Mouse (Mus musculus) neural tube, embryonic 11.5 days (tissue): ENCODE results near the gene Gapvd1. TPM values are rescaled to one million over a fixed set of nuclear protein-coding genes. Genes with fewer than 3 reads are reported as not detected.
"Not testable (repeated sequence)": the region's sequence is repeated elsewhere in the genome, so short reads cannot be mapped to it uniquely, and the experiment has no call there.

ENCODE experiments used
- ATAC-seq: fragments of 200-750 bp; cut with Nextera tagmentation; 2 replicates; pipeline ENCODE4 v1.8.0; 2017; ENCODE audit warnings: moderate number of reproducible peaks, mild to moderate bottlenecking, moderate TSS enrichment, moderate library complexity; ENCODE audit not compliant: insufficient read depth, low FRiP score, low TSS enrichment
- DNase-seq: peaks from one replicate; pipeline ENCODE4 v3.0.0-alpha.2; 2015; ENCODE audit warnings: low spot score
- H3K27ac ChIP-seq: fragments of 300-500 bp; sonication (generic); 2 replicates; pipeline ENCODE4 v1.5.1; 2014; ENCODE audit warnings: low read depth, mild to moderate bottlenecking, low read length
- H3K27me3 ChIP-seq: fragments of 300-500 bp; sonication (generic); 2 replicates; pipeline ENCODE4 v1.6.1; 2014; ENCODE audit warnings: mild to moderate bottlenecking, low read length, mixed read lengths; ENCODE audit not compliant: control insufficient read depth, insufficient read depth
- H3K36me3 ChIP-seq: fragments of 300-500 bp; sonication (generic); 2 replicates; pipeline ENCODE4 v1.6.1; 2014; ENCODE audit warnings: mild to moderate bottlenecking, low read length, moderate library complexity, mixed read lengths; ENCODE audit not compliant: control insufficient read depth, insufficient read depth
- H3K4me1 ChIP-seq: fragments of 300-500 bp; sonication (generic); 2 replicates; pipeline ENCODE4 v1.6.1; 2014; ENCODE audit warnings: low read length, mixed read lengths; ENCODE audit not compliant: control insufficient read depth, insufficient read depth
- H3K4me2 ChIP-seq: fragments of 300-500 bp; sonication (generic); 2 replicates; pipeline ENCODE4 v1.6.1; 2014; ENCODE audit warnings: low read depth, mild to moderate bottlenecking, moderate library complexity
- H3K4me3 ChIP-seq: fragments of 300-500 bp; sonication (generic); 2 replicates; pipeline ENCODE4 v1.5.1; 2014; ENCODE audit warnings: low read depth, low read length
- H3K9ac ChIP-seq: fragments of 300-500 bp; sonication (generic); 2 replicates; pipeline ENCODE4 v1.6.1; 2014; ENCODE audit warnings: mild to moderate bottlenecking, low read length
- H3K9me3 ChIP-seq: fragments of 300-500 bp; sonication (generic); 2 replicates; pipeline ENCODE4 v1.6.1; 2016; ENCODE audit warnings: low read length; ENCODE audit not compliant: control insufficient read depth
- WGBS: fragments of 180-500 bp; shearing (Covaris S2); extraction: QIAGEN DNeasy Blood & Tissue Kit; methylation state at CpG from one replicate; pipeline ENCODE4 v1.1.7; 2014; 5-methylcytosine and 5-hydroxymethylcytosine counted together
- polyA plus RNA-seq: library from polyadenylated mRNA; unstranded; fragments of >200 nt; fragmentation: Nextera tagmentation; extraction: Ambion mirVana; gene quantifications from 2 replicates; pipeline ENCODE4 v1.2.1, GENCODE M21; 2014

Gapvd1 gene
- polyA plus RNA-seq, 1 experiment from 2014 or later = 125 TPM

- Histone ChIP-seq H3K27me3 (no peaks in the 10 kb centered on the region), H3K4me1 (peaks cover 5% of the 10 kb centered on the region; the same call in 1 of the 2 replicates), H3K4me2 (peak within 1 kb of the TSS; percentile 51), H3K9me3 (no peaks in the 10 kb centered on the region), H3K27ac (no peak within 1 kb of the TSS), H3K36me3 (no peaks in the 10 kb centered on the region), H3K9ac (peak within 1 kb of the TSS; percentile 50), H3K4me3 (peak within 1 kb of the TSS; percentile 49)
- ATAC-seq (peak; percentile 72), DNase-seq (peak; percentile 86)
- 5% methylated on average over 44 of the region's 44 CpGs for WGBS
These were observed 44.6 kb upstream of the Gapvd1 start, which contains the start of gene Rabepk for GRCm38 (mm10) chr2:34799357-34800256. TSS of gene Rabepk (minus strand) at chr2:34799912.

- Histone ChIP-seq H3K4me3 (no peak overlapping the region), H3K27ac (no peak overlapping the region), H3K36me3 (no peaks in the 10 kb centered on the region), H3K9ac (no peak overlapping the region), H3K9me3 (no peaks in the 10 kb centered on the region), H3K27me3 (no peaks in the 10 kb centered on the region), H3K4me2 (no peak overlapping the region), H3K4me1 (no peaks in the 10 kb centered on the region)
- DNase-seq (no peak), ATAC-seq (no peak)
- WGBS = 94% methylated on average over 7 of the region's 7 CpGs
These were observed 40.4 kb upstream of the Gapvd1 start for GRCm38 (mm10) chr2:34795426-34795825.

- Histone ChIP-seq H3K36me3 (no peaks in the 10 kb centered on the region), H3K27ac (no peak overlapping the region), H3K27me3 (no peaks in the 10 kb centered on the region), H3K4me1 (no peaks in the 10 kb centered on the region), H3K9me3 (no peaks in the 10 kb centered on the region), H3K4me2 (no peak overlapping the region), H3K9ac (no peak overlapping the region), H3K4me3 (no peak overlapping the region)
- no peak for DNase-seq
- no peak for ATAC-seq
- 84% methylated on average over 2 of the region's 2 CpGs for WGBS
These were observed 39.5 kb upstream of the Gapvd1 start for GRCm38 (mm10) chr2:34794511-34794910.

- not testable (repeated sequence) for H3K4me2 ChIP-seq, H3K4me1 ChIP-seq, DNase-seq, H3K9ac ChIP-seq, ATAC-seq, H3K36me3 ChIP-seq, H3K27me3 ChIP-seq, H3K9me3 ChIP-seq, H3K27ac ChIP-seq, H3K4me3 ChIP-seq
- WGBS = 90% methylated on average over 2 of the region's 2 CpGs
These were observed 37.5 kb upstream of the Gapvd1 start for GRCm38 (mm10) chr2:34792543-34792942.

- Histone ChIP-seq H3K4me2 (no peak overlapping the region), H3K4me3 (no peak overlapping the region), H3K27ac (no peak overlapping the region), H3K9ac (no peak overlapping the region), H3K36me3 (no peaks in the 10 kb centered on the region), H3K27me3 (no peaks in the 10 kb centered on the region), H3K9me3 (no peaks in the 10 kb centered on the region), H3K4me1 (no peaks in the 10 kb centered on the region)
- DNase-seq (no peak), ATAC-seq (no peak)
- 92% methylated on average over 8 of the region's 8 CpGs for WGBS
These were observed 35.2 kb upstream of the Gapvd1 start for GRCm38 (mm10) chr2:34790282-34790681.

- ATAC-seq (no peak), DNase-seq (peak; percentile 38)
- no peaks in the 10 kb centered on the region for H3K4me1 ChIP-seq
- H3K27me3 ChIP-seq = no peaks in the 10 kb centered on the region
- WGBS = 86% methylated on average over 2 of the region's 2 CpGs
- H3K4me3 ChIP-seq = no peak overlapping the region
- H3K36me3 ChIP-seq = peaks cover 7% of the 10 kb centered on the region
- H3K4me2 ChIP-seq = no peak overlapping the region
- no peak overlapping the region for H3K27ac ChIP-seq
- no peaks in the 10 kb centered on the region for H3K9me3 ChIP-seq
- no peak overlapping the region for H3K9ac ChIP-seq
These were observed 29.1 kb upstream of the Gapvd1 start for GRCm38 (mm10) chr2:34784085-34784484.

- Histone ChIP-seq H3K4me1 (no peaks in the 10 kb centered on the region), H3K36me3 (peaks cover 9% of the 10 kb centered on the region), H3K4me3 (no peak overlapping the region), H3K27me3 (no peaks in the 10 kb centered on the region), H3K9ac (no peak overlapping the region), H3K27ac (no peak overlapping the region), H3K4me2 (no peak overlapping the region), H3K9me3 (no peaks in the 10 kb centered on the region)
- DNase-seq (no peak), ATAC-seq (no peak)
- WGBS = 95% methylated on average over 14 of the region's 14 CpGs
These were observed 28.3 kb upstream of the Gapvd1 start for GRCm38 (mm10) chr2:34783064-34784020.

- Histone ChIP-seq H3K36me3 (peaks cover 31% of the 10 kb centered on the region), H3K4me3 (no peak overlapping the region), H3K4me1 (peaks cover 42% of the 10 kb centered on the region), H3K9ac (no peak overlapping the region), H3K27ac (no peak overlapping the region), H3K4me2 (no peak overlapping the region), H3K9me3 (no peaks in the 10 kb centered on the region), H3K27me3 (no peaks in the 10 kb centered on the region)
- DNase-seq (no peak), ATAC-seq (no peak)
- whole genome bisulfite sequencing = 69% methylated on average over 1 of the region's 1 CpGs
These were observed 22.3 kb upstream of the Gapvd1 start for GRCm38 (mm10) chr2:34777237-34777868.
